Mouse (Mus musculus) 3134 (cell line): Measurements from ENCODE around the gene Sufu.
A peak's percentile ranks its signal among the peaks of the same experiment; 100 is the strongest.

Experiments used
- DNase-seq: peaks from one replicate; pipeline ENCODE4 v3.0.0-alpha.2; 2011; ENCODE audit warnings: low spot score; ENCODE audit not compliant: insufficient read length; ENCODE audit errors: extremely low read depth

Gene Sufu

GRCm38 (mm10) chr19:46396686-46397435, at the start of gene Sufu:
TSS of gene Sufu (plus strand) at chr19:46396896.
- peak; percentile 98 for DNase-seq

GRCm38 (mm10) chr19:46347146-46347545, 49.5 kb upstream of the Sufu start:
- DNase-seq, result no peak

DNA sequence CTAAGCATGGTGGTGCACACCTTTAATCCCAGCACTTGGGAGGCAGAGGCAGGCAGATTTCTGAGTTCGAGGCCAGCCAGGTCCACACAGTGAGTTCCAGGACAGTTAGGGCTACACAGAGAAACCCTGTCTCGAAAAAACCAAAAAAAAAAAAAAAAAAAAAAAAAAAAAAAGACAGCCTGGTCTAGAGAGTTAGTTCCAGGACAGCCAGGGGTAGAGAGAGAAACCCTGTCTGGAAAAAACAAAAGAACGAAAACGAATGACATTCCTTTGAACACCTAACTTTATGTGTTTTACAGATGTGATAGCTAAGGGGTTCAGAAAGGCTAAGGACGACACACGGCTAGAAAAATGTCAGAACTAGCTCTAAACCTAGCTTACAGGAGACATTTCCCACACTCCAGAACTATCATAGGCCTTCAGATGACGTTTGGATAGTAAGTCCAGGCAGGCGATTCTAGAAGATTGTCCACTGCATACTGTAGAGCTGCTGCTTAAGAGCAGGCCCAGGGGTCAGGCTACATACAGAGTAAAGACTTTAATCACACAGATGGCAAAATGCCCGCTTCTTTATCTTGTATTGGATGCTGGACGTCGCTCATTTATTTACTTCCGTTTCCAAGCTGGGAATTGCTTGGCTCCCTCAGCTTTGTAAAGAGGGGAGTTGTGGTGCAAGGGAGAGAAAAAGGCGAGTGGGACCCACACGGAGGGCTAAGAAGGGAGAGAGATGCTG, 48.6 kb upstream of the Sufu start:
- no peak for DNase-seq

DNA sequence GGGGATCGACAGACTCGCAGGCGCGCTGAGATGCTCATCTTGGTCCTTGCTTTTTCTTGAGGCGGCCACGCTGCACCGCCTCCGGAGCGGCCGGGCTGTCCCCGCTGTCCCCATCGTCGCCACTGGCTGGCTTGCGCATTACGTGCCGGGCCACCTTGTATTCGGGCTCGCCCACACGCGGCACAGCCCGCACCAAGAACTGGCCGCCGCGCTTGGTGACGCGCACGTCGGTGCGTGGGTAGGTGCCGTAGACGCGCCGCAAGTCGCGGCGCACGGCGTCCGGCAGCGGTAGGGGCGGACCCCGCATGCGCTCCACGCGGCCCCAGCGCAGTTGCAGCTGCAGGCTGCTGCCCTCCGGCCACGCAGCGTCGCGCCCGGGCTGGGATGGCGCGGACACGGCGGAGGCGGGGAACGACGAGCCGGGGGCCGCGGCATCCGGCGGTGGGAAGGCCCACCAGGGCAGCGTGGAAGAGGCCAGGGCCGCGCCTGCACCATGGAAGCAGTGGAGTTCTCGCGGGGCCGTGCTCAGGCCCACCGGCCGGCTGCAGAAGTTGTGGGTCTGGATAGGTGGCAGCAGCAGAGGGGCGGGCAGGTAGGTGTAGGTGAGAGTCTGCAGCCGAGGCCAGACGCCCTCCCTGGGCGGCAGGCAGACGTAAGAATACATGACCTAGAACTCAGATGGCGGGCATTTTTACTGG, 47.8 kb upstream of the Sufu start:
- peak; percentile 91 for DNase-seq

DNA sequence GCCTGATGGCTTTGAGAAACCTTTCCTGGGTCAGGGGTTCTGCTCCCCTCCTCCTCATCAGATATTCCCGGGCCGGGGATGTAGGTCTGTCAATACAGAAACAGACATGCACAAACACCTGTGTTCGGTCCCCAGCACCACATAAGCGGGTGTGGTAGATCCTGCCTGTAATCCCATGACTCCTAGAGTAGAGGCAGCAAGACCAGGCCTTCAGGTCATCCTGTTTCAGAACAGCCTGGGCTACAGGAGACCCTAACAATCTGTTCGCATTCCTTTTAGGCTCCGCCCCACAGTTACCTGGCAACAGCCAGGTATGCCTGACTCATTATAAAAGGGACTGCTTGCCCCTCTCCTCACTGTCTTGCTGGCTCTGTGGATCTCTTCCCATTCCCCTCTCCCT, 47.1 kb upstream of the Sufu start:
- no peak for DNase-seq

DNA sequence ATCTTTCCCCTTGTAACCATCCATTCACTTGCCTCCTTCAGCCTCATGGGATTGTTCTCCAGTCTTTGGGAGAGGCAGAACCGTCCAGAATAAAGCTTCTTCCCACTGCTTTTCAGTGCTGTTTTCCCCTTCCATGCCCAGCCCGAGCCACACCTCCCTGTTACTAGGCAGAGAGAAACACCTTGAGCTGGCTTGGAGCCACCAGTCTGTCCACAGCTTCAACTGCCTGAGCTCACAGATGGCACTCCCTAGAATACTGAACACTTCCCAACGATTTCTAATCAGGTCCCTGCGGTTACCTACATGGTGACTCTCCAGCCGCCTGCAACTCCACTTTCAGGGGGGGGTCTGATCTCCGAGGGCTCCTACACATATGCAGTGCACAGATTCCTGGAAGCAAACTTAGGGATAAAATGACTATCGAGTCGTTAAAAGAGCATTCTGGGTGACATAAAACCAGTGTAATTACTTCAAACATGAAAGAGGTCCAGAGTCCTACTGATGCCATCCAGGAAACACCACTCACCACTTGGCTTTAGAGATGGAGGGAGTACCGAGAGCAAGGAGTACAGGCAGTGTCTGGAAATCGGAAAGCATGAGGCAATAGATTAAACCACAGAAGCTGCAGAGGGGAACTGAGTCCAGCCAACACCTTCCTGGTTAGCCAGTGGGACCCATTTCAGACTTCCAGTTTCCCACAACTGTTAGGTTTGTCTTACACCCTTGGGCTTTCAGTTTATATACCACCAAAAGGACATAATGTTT, 46.3 kb upstream of the Sufu start, which contains the start of gene 2310034G01Rik:
Gene 2310034G01Rik, minus strand, starts transcription at position 135 of the 765 bp plus-strand sequence.
- no peak for DNase-seq

GRCm38 (mm10) chr19:46356701-46357138, 40.0 kb upstream of the Sufu start:
- DNase-seq, result peak; percentile 94

DNA sequence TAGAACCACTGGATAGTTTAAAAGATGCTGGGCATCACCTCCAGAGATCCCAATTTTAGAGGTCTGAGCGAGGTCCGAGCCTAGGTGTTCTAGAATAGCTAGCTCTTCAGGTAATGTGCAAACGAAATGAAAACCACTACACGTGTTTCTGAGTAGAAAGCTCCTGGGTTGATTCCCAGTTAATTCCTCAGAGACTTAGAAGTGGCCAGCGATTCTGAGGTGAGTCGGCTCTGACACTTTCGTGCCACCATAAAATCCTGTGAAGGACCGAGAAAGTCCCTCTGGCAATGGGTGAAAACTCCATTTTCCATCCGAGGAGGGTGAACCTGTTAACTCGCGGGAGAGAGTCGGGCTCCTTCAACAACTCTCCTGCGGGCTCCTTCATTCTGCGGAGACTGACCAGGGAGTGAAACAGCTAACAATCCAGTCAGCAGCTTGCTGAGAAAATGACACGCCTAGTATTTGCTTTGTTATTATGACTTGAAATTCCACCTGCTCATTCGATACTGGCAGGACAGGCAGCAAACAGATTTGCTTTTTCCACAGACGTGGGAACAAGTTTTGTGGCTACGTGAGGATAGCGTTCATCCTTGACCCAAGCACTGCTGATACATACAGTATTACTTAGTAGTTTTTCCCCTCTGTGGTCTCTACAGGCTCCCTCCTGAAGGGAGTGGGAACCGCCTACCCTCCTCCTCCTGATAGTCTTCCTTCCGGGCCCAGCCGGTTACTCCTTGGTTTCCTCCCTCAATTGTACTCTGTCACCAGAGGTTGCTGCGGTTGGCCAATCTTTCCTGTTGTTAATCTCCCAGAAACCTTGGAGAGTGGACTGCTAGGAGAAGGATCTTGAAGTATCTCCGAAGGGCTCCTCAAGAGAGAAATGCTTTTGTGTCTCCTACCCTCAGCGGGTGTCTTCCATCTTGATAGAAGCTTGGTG, 39.1 kb upstream of the Sufu start:
- no peak for DNase-seq

DNA sequence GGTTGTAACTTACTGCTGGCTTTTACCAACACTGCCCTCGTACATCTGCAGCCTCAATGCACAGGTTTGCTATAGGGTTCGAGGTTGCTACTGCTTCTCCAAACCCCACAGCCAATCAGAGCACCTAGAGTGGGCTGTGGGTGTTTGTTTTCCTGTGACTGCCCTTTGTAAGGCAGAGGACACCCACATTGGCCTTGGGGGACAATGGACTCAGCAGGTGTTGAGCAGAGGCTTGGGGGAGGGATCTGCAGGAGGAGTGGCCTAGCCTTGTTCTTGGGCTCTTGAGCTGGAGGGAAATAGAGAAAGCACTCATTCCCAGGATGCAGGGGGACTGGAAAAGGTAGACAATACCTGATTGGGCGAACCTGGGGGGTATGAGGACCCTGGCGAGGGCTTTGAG, 38.3 kb upstream of the Sufu start:
- no peak for DNase-seq

DNA sequence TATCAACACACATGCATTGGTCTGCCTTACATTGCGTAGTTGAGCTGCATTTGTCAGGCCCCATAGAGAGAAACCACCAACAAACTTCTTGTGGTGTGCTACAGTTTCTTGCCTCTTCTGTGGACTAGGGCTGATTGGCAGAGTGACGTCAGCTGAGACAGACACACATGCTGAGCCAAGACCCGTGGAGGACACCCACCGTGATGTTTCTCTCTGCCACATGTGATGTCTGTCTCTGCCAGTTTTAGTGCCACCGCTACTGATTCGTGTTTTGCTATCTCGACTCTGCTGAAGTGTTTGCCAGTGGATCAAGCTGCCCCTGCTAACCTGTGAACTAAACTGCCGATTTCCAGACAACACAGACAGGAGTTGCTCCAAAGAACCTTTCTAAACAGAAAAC, 34.6 kb upstream of the Sufu start:
- no peak for DNase-seq

GRCm38 (mm10) chr19:46363294-46364009, 33.2 kb upstream of the Sufu start:
- no peak for DNase-seq

GRCm38 (mm10) chr19:46367798-46368590, 28.7 kb upstream of the Sufu start:
- no peak for DNase-seq

- peak; percentile 71 for DNase-seq
These were observed 27.5 kb upstream of the Sufu start for GRCm38 (mm10) chr19:46369204-46369603.

DNA sequence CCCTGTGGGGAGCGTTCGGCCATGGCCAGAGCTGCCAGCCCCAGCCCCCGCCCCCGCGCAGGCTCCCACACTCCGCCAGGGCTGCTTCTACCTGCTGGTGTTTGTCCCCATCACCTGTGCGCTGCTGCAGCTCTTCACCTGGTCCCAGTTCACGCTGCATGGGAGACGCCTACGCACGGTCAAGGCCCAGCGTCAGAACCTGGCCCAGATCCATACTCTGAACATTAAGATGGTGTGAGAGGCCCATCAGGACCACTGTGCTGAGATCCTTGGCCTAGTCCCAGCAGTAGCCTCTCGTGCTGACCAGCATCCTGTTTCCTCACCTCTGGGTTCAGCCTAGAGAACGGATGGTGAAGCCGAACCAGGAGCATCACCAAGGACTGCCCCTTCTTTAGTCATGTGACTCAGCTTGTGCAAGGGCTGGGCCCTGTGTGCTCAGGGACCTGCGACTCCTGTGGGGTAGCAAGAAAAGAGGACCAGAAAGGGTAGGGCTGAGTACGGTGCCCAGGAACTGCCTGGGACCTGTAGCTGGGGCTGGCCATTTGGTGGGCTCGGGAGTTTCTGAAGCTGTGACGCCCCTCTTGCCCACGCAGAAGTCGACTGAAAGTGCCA, 22.1 kb upstream of the Sufu start:
- no peak for DNase-seq

DNA sequence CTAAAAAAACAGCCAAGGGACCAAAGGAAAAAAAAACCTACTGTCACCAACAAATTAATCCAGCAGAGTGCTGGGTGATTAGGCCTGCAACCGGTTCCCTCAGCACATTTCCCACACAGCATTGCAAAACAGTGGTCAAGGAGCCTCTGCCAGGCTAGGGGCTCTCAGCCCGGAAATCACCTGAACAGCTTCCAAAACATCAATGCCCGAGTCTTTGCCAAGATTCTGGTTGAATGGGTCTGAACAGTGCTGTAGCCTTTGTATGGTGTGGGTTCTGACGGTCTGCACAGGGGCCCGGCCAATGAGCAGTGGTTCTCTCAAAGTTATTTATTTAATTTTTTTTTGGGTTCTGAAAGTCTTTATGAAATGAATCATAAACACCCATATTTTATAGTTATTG, 21.2 kb upstream of the Sufu start:
- no peak for DNase-seq

- DNase-seq, result no peak
These were observed 20.8 kb upstream of the Sufu start for GRCm38 (mm10) chr19:46375891-46376290.

DNA sequence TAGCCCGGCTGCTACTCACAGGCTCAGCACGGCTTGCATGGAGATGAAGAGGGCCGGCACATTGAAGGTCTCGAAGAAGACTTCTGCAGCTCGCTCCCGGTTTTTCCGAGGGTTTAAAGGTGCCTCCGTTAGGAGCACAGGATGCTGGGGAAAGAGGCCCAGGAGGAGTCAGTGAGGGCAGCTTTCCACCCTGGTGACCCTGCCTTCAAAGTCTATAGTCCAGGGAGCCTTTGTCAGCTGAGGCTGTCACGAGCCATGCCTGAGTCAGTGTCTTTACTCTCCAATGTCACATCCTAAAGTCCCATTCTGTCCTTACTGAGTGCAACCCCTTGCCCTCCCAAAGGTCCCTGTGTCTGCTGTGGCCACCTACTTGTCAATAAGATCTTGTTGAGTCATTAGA, 14.4 kb upstream of the Sufu start:
- no peak for DNase-seq

GRCm38 (mm10) chr19:46389872-46390271, 6.8 kb upstream of the Sufu start:
- DNase-seq, result no peak
